Mouse (Mus musculus) gastrocnemius, adult 8-10 months (tissue): ENCODE measurements around the gene Gal. TPM values are rescaled to one million over a fixed set of nuclear protein-coding genes. Genes with fewer than 3 reads are reported as not detected.

Experiments
- DNase-seq, 2 experiments: peaks; one replicate each; pipeline ENCODE4 v3.0.0; 2022; ENCODE audit warnings: low spot score in 2 of 2
- total RNA-seq, 4 experiments: library from RNA; stranded (reverse); gene quantifications; 2 replicates each; pipeline ENCODE4 v1.2.4; 2022

Gene Gal
- total RNA-seq, 4 experiments from 2014 or later: 0.90 TPM; not detected in 3

- no peak for DNase-seq
Observed at GRCm38 (mm10) chr19:3419251-3419650, 4.9 kb upstream of the Gal start.

GRCm38 (mm10) chr19:3405531-3406281 lies 8.6 kb downstream of the Gal start:
- DNase-seq: no peak

- DNase-seq: no peak
Observed at GRCm38 (mm10) chr19:3404030-3404429, 10.3 kb downstream of the Gal start.

GRCm38 (mm10) chr19:3402390-3402789 lies 12.0 kb downstream of the Gal start:
- no peak for DNase-seq

GRCm38 (mm10) chr19:3401943-3402342 lies 12.4 kb downstream of the Gal start:
- no peak for DNase-seq

- no peak for DNase-seq
Observed at GRCm38 (mm10) chr19:3401504-3401903, 12.8 kb downstream of the Gal start.

GRCm38 (mm10) chr19:3400057-3400456 lies 14.3 kb downstream of the Gal start:
- DNase-seq: no peak

GRCm38 (mm10) chr19:3394216-3394615 lies 20.1 kb downstream of the Gal start:
- no peak for DNase-seq

- no peak for DNase-seq
Observed at GRCm38 (mm10) chr19:3392384-3392783, 22.0 kb downstream of the Gal start.

- peak; percentile 75 to 80 for DNase-seq
Observed at GRCm38 (mm10) chr19:3389089-3389488, 25.3 kb downstream of the Gal start.

- peak; percentile 81 to 83 for DNase-seq
Observed at GRCm38 (mm10) chr19:3388629-3389057, 25.7 kb downstream of the Gal start, which contains the start of gene Tesmin. Tesmin (plus strand) TSS chr19:3388857.

GRCm38 (mm10) chr19:3388061-3388460 lies 26.3 kb downstream of the Gal start:
- DNase-seq: no peak

- DNase-seq: no peak
Observed at GRCm38 (mm10) chr19:3378614-3379013, 35.7 kb downstream of the Gal start.

GRCm38 (mm10) chr19:3376966-3377715 lies 37.2 kb downstream of the Gal start:
- no peak for DNase-seq

GRCm38 (mm10) chr19:3375945-3376495 lies 38.3 kb downstream of the Gal start:
- no peak for DNase-seq

- DNase-seq: no peak
Observed at GRCm38 (mm10) chr19:3374028-3374427, 40.3 kb downstream of the Gal start.

GRCm38 (mm10) chr19:3373380-3373779 lies 41.0 kb downstream of the Gal start:
- DNase-seq: no peak

- no peak for DNase-seq
Observed at GRCm38 (mm10) chr19:3368276-3368675, 46.1 kb downstream of the Gal start.

- DNase-seq: no peak
Observed at GRCm38 (mm10) chr19:3365089-3365488, 49.3 kb downstream of the Gal start.

GRCm38 (mm10) chr19:3363510-3363909 lies 50.8 kb downstream of the Gal start:
- no peak for DNase-seq
